Mouse (Mus musculus): Measurements from ENCODE around the gene Kif7.

DNA sequence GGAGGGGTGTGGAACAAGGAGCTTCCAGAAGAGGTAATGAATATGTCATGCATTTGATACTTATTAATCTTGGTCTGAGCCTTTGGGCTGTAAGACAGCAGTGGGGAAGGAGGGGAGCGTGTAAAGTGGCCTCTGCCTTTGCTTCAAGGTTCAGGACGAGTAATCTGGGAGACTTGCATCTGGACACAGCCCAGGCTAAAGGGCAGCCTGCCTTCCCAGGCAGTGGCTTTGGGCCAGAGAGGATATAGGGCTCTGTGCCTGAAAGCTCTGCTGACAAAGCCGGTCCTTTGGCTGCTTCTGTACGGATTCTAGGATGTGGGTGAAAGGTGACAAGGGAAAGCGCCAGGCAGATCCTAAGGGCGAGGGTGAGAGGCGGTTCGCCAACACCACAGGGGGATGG, 19.0 kb upstream of the Kif7 start:
- TF ChIP-seq POLR2A (IDR thresholded peaks at IDR 0.05; ENCODE audit: borderline replicate concordance, low read depth, low read length) (no peak), CTCF (IDR thresholded peaks at IDR 0.05; ENCODE audit: low read depth, low read length) (no peak)
